Comparison of ENCODE assay signal across 29 mouse cellular contexts in the genomic region with DNA sequence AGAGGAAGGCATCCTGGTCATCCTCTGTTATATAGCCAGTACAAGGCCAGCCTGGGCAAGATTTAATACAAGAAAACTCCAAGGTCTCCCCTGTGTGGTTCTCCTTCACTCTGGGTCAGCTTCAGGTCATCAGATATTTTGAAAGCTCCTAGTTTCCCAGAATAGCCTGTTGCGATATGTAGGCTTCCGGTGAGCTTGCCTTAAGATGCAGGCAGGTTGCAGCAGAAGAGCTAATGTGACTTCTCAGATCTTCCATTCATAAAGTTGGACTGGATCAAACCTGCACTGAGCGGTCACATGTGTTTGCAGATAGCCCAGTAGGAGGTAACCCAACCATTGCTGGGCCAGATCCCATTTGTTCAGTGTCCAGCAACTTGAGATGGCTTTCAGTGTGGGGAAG. TPM values are rescaled to one million over a fixed set of nuclear protein-coding genes. Genes with fewer than 3 reads are reported as not detected.
DNase-seq lines count a peak whose midpoint lies in the region; ATAC-seq and TF ChIP-seq lines count a peak whose summit lies in the region.
"Had no signal": no experiment of that assay in that cellular context is flagged by ENCODE, and none has a peak within 500 bp of the region (broad histone marks: within the 10 kb centered on the region; RNA-seq: fewer than 3 reads in every experiment).

No protein-coding gene starts in this region.

- H3K4me2 ChIP-seq in heart, embryonic 11.5 days, result no peak overlapping the region
- H3K4me2 ChIP-seq: embryonic facial prominence, embryonic 12.5 days; forebrain, embryonic 13.5 days; forebrain, embryonic 15.5 days had no signal

- no peak overlapping the region for H3K9ac ChIP-seq in heart, embryonic 11.5 days (ENCODE audit: low read depth, low read length)
- H3K9ac ChIP-seq: embryonic facial prominence, embryonic 12.5 days; forebrain, embryonic 13.5 days; forebrain, embryonic 15.5 days; forebrain, postnatal 0 days had no signal

- peak overlapping the region; percentile 10; the same call in 1 of the 2 replicates for H3K27ac ChIP-seq in bone marrow, adult 2 months (ENCODE audit: control insufficient read depth, insufficient read depth, low read depth, low read length, poor library complexity)
- no peak overlapping the region for H3K27ac ChIP-seq in heart, embryonic 11.5 days (ENCODE audit: low read depth, low read length)
- H3K27ac ChIP-seq: embryonic facial prominence, embryonic 10.5 days; embryonic facial prominence, embryonic 12.5 days; forebrain, embryonic 13.5 days; forebrain, embryonic 15.5 days had no signal

- H3K4me1 ChIP-seq in bone marrow, adult 2 months (ENCODE audit: control insufficient read depth, insufficient read depth, low read length), result peaks cover 10% of the 10 kb centered on the region
- H3K4me1 ChIP-seq in heart, embryonic 11.5 days (ENCODE audit: control insufficient read depth, insufficient read depth, low read length), result peaks cover 4% of the 10 kb centered on the region; the same call in 1 of the 2 replicates
- H3K4me1 ChIP-seq: embryonic facial prominence, embryonic 10.5 days; embryonic facial prominence, embryonic 12.5 days; forebrain, embryonic 13.5 days; forebrain, embryonic 15.5 days had no signal

- H3K4me3 ChIP-seq in bone marrow, adult 2 months (replicated peaks; ENCODE audit: control insufficient read depth, low read depth, low read length), result no peak overlapping the region
- no peak overlapping the region for H3K4me3 ChIP-seq in heart, embryonic 11.5 days (ENCODE audit: low read depth, low read length)
- H3K4me3 ChIP-seq: embryonic facial prominence, embryonic 10.5 days; embryonic facial prominence, embryonic 12.5 days; forebrain, embryonic 13.5 days; forebrain, embryonic 15.5 days had no signal

- H3K9me3 ChIP-seq in heart, embryonic 11.5 days (replicated peaks; ENCODE audit: control insufficient read depth, low read length), result no peaks in the 10 kb centered on the region
- H3K9me3 ChIP-seq: embryonic facial prominence, embryonic 10.5 days; embryonic facial prominence, embryonic 12.5 days; forebrain, embryonic 13.5 days; forebrain, embryonic 15.5 days; G1E had no signal

- peak; percentile 30 for DNase-seq in skeletal muscle tissue, adult 2 months (ENCODE audit: low read depth, low spot score)
- DNase-seq in right cerebral cortex, adult 18-20 months, result no peak
- no peak for DNase-seq in embryo, embryonic 9.5 days (ENCODE audit: extremely low spot score)
- DNase-seq in kidney, postnatal 14 days, result no peak
- DNase-seq: adrenal gland, adult 8-10 months; adrenal gland, postnatal 14 days; adrenal gland, postnatal 36 days; B cell, adult 2 months; cerebellum, adult 11 months; cerebellum, adult 18-20 months; cerebellum, adult 8-10 months; cerebellum, adult 9-11 months; cerebellum, postnatal 14 days; cerebellum, postnatal 36 days; embryo, embryonic 11 days; forebrain, postnatal 0 days had no signal

- TF ChIP-seq POLR2A in bone marrow, adult 2 months (IDR thresholded peaks at IDR 0.05; ENCODE audit: borderline replicate concordance, control insufficient read depth, low read depth, low read length), result no peak

- peak; percentile 32 to 57; a peak in 2 of 4 replicates for ATAC-seq in hematopoietic stem cell, adult 5-6 weeks (replicated peaks in 1 of 2; ENCODE audit: insufficient read depth in 1 of 2, low FRiP score in 2 of 2, low TSS enrichment in 1 of 2, low read depth in 1 of 2, poor library complexity in 2 of 2, severe bottlenecking in 2 of 2)
- peak; percentile 72 for ATAC-seq in megakaryocyte progenitor cell, adult 5-6 weeks (replicated peaks; ENCODE audit: poor library complexity)
- no peak for ATAC-seq in heart, embryonic 11.5 days (replicated peaks; ENCODE audit: insufficient number of reproducible peaks, low FRiP score, low TSS enrichment)
- ATAC-seq: activated CD4-positive, CD25-positive, alpha-beta regulatory T cell, adult 4 months; CD4-positive, CD25-positive, alpha-beta regulatory T cell, adult 4 months; forebrain, embryonic 13.5 days; forebrain, embryonic 15.5 days; forebrain, postnatal 0 days; Patski had no signal

- 55% methylated on average over 3 of the region's 3 CpGs for WGBS in bone marrow, adult 2 months
- 58% methylated on average over 3 of the region's 3 CpGs for WGBS in heart, embryonic 11.5 days (ENCODE audit: insufficient replicate concordance)

- no peak for TF ChIP-seq CTCF in bone marrow, adult 2 months (IDR thresholded peaks at IDR 0.05; ENCODE audit: control insufficient read depth, insufficient read depth, low read length)

- H3K36me3 ChIP-seq in heart, embryonic 11.5 days (ENCODE audit: control insufficient read depth, insufficient read depth, low read length), result peaks cover 19% of the 10 kb centered on the region

- no peaks in the 10 kb centered on the region for H3K27me3 ChIP-seq in heart, embryonic 11.5 days (ENCODE audit: control insufficient read depth, insufficient read depth, low read length)
- H3K27me3 ChIP-seq: CH12.LX; embryonic facial prominence, embryonic 12.5 days; forebrain, embryonic 13.5 days; forebrain, embryonic 15.5 days; Patski had no signal

RNA-seq across cellular contexts. Expression of gene Cass4, which starts 8.9 kb away (rescaled TPM):
- 2.4 and 6.6 TPM in 2 replicates for polyA plus RNA-seq in bone marrow, adult 2 months (2011; ENCODE audit: insufficient read depth, insufficient read length, low replicate concordance, missing spikeins)
- 1.0 and 2.7 TPM in 2 replicates for total RNA-seq in hematopoietic stem cell, adult 5-6 weeks (2017)
- total RNA-seq in megakaryocyte progenitor cell, adult 5-6 weeks (2015), result 1.4 and 2.1 TPM in 2 replicates
- 1.00 and 2.1 TPM in 2 replicates for total RNA-seq in megakaryocyte progenitor cell, adult 5-6 weeks (2017)
- polyA plus RNA-seq in heart, embryonic 11.5 days (2014; fragmentation: Nextera tagmentation; extraction: Ambion mirVana), result 0.89 and 0.94 TPM in 2 replicates
- polyA plus RNA-seq: forebrain, embryonic 13.5 days; Patski had no signal

RNA-seq across cellular contexts. Expression of gene Cstf1, which starts 14.2 kb away (rescaled TPM):
- polyA plus RNA-seq in bone marrow, adult 2 months (2011; ENCODE audit: insufficient read depth, insufficient read length, low replicate concordance, missing spikeins), result 8.9 and 15.8 TPM in 2 replicates
- 28.4 and 41.6 TPM in 2 replicates for total RNA-seq in hematopoietic stem cell, adult 5-6 weeks (2017)
- total RNA-seq in megakaryocyte progenitor cell, adult 5-6 weeks (2015), result 28.4 and 35.7 TPM in 2 replicates
- 41.0 and 41.8 TPM in 2 replicates for total RNA-seq in megakaryocyte progenitor cell, adult 5-6 weeks (2017)
- 34.4 and 34.6 TPM in 2 replicates for polyA plus RNA-seq in heart, embryonic 11.5 days (2014; fragmentation: Nextera tagmentation; extraction: Ambion mirVana)

RNA-seq across cellular contexts. Expression of gene Aurka, which starts 14.4 kb away (rescaled TPM):
- 54.7 and 60.7 TPM in 2 replicates for polyA plus RNA-seq in bone marrow, adult 2 months (2011; ENCODE audit: insufficient read depth, insufficient read length, low replicate concordance, missing spikeins)
- total RNA-seq in hematopoietic stem cell, adult 5-6 weeks (2017), result 42.8 and 50.7 TPM in 2 replicates
- total RNA-seq in megakaryocyte progenitor cell, adult 5-6 weeks (2015), result 48.7 and 50.9 TPM in 2 replicates
- total RNA-seq in megakaryocyte progenitor cell, adult 5-6 weeks (2017), result 86.9 and 90.2 TPM in 2 replicates
- 112 and 115 TPM in 2 replicates for polyA plus RNA-seq in heart, embryonic 11.5 days (2014; fragmentation: Nextera tagmentation; extraction: Ambion mirVana)

RNA-seq across cellular contexts. Expression of gene Fam210b, which starts 39.4 kb away (rescaled TPM):
- polyA plus RNA-seq in bone marrow, adult 2 months (2011; ENCODE audit: insufficient read depth, insufficient read length, low replicate concordance, missing spikeins), result 31.2 and 39.6 TPM in 2 replicates
- 4.8 and 5.3 TPM in 2 replicates for total RNA-seq in hematopoietic stem cell, adult 5-6 weeks (2017)
- 3.5 and 4.1 TPM in 2 replicates for total RNA-seq in megakaryocyte progenitor cell, adult 5-6 weeks (2015)
- total RNA-seq in megakaryocyte progenitor cell, adult 5-6 weeks (2017), result 2.2 and 2.4 TPM in 2 replicates
- 24.1 and 26.6 TPM in 2 replicates for polyA plus RNA-seq in heart, embryonic 11.5 days (2014; fragmentation: Nextera tagmentation; extraction: Ambion mirVana)

RNA-seq across cellular contexts. Expression of gene Rtf2, which starts 55.6 kb away (rescaled TPM):
- polyA plus RNA-seq in bone marrow, adult 2 months (2011; ENCODE audit: insufficient read depth, insufficient read length, low replicate concordance, missing spikeins), result 38.4 and 53.6 TPM in 2 replicates
- total RNA-seq in hematopoietic stem cell, adult 5-6 weeks (2017), result 159 and 187 TPM in 2 replicates
- 27.6 and 29.6 TPM in 2 replicates for total RNA-seq in megakaryocyte progenitor cell, adult 5-6 weeks (2015)
- total RNA-seq in megakaryocyte progenitor cell, adult 5-6 weeks (2017), result 146 and 199 TPM in 2 replicates
- polyA plus RNA-seq in heart, embryonic 11.5 days (2014; fragmentation: Nextera tagmentation; extraction: Ambion mirVana), result 52.1 and 55.7 TPM in 2 replicates
